Mouse (Mus musculus) liver (tissue): ENCODE data around the gene Nlrc3.

Experiments used
- DNase-seq: peaks from one replicate; pipeline ENCODE4 v3.0.0-alpha.2; 2020; ENCODE audit warnings: mixed read lengths

Nlrc3 gene

GRCm38 (mm10) chr16:3928582-3928981 lies 47.9 kb downstream of the Nlrc3 start:
- DNase-seq = no peak

GRCm38 (mm10) chr16:3923966-3924365 lies 52.5 kb downstream of the Nlrc3 start:
- no peak for DNase-seq

- DNase-seq = no peak
Measured at GRCm38 (mm10) chr16:3923515-3923914, 52.9 kb downstream of the Nlrc3 start.

- no peak for DNase-seq
Measured at GRCm38 (mm10) chr16:3920756-3921155, 55.7 kb downstream of the Nlrc3 start.

GRCm38 (mm10) chr16:3909118-3909517 lies 67.3 kb downstream of the Nlrc3 start:
- DNase-seq = no peak

- peak; percentile 93 for DNase-seq
Measured at GRCm38 (mm10) chr16:3908537-3909111, 67.8 kb downstream of the Nlrc3 start, which contains the start of the genes 1700037C18Rik and Cluap1. Gene 1700037C18Rik, minus strand, starts transcription at chr16:3908689. Gene Cluap1, plus strand, starts transcription at chr16:3908801.

GRCm38 (mm10) chr16:3907471-3907870 lies 69.0 kb downstream of the Nlrc3 start:
- no peak for DNase-seq

GRCm38 (mm10) chr16:3896553-3896952 lies 79.9 kb downstream of the Nlrc3 start:
- DNase-seq = no peak

GRCm38 (mm10) chr16:3896046-3896445 lies 80.4 kb downstream of the Nlrc3 start:
- no peak for DNase-seq

GRCm38 (mm10) chr16:3895173-3895792 lies 81.1 kb downstream of the Nlrc3 start:
- DNase-seq = peak; percentile 45
